Mouse (Mus musculus) embryonic facial prominence, embryonic 10.5 days (tissue): Measurements from ENCODE around the gene Rbfox3. TPM values are rescaled to one million over a fixed set of nuclear protein-coding genes. Genes with fewer than 3 reads are reported as not detected.

Source experiments
- DNase-seq: peaks from one replicate; pipeline ENCODE4 v3.0.0-alpha.2; 2017; ENCODE audit warnings: low spot score
- H3K27ac ChIP-seq: fragments of 300-500 bp; sonication (generic); replicated peaks from 2 replicates; pipeline ENCODE4 v1.5.1; 2016; ENCODE audit warnings: mild to moderate bottlenecking
- H3K27me3 ChIP-seq: fragments of 300-500 bp; sonication (generic); replicated peaks from 2 replicates; pipeline ENCODE4 v1.6.1; 2016; ENCODE audit warnings: low read depth, mild to moderate bottlenecking; ENCODE audit not compliant: poor library complexity, severe bottlenecking
- H3K36me3 ChIP-seq: fragments of 300-500 bp; sonication (generic); replicated peaks from 2 replicates; pipeline ENCODE4 v1.6.1; 2016; ENCODE audit warnings: mild to moderate bottlenecking, moderate library complexity
- H3K4me1 ChIP-seq: fragments of 300-500 bp; sonication (generic); 2 replicates; pipeline ENCODE4 v1.6.1; 2016
- H3K4me3 ChIP-seq: fragments of 300-500 bp; sonication (generic); 2 replicates; pipeline ENCODE4 v1.5.1; 2016; ENCODE audit warnings: mild to moderate bottlenecking, moderate library complexity
- H3K9me3 ChIP-seq: fragments of 300-500 bp; sonication (generic); 2 replicates; pipeline ENCODE4 v1.6.1; 2016; ENCODE audit warnings: mild to moderate bottlenecking
- WGBS: fragments of 180-500 bp; shearing (Covaris S2); methylation state at CpG from one replicate; pipeline ENCODE4 v1.1.7; 2016; 5-methylcytosine and 5-hydroxymethylcytosine counted together
- polyA plus RNA-seq: library from polyadenylated mRNA; unstranded; fragments of >200 nt; fragmentation: Nextera tagmentation; extraction: Ambion mirVana; gene quantifications from 2 replicates; pipeline ENCODE4 v1.2.1, GENCODE M21; 2016

The Rbfox3 gene
- polyA plus RNA-seq, 1 experiment from 2014 or later: 2.3 TPM

- Histone ChIP-seq H3K9me3 (no peaks in the 10 kb centered on the region), H3K4me1 (0 out of 2 replicates have a peak, but pooled peaks cover 2% of the 10 kb centered on the region), H3K27ac (no peak overlapping the region), H3K27me3 (no peaks in the 10 kb centered on the region), H3K36me3 (no peaks in the 10 kb centered on the region), H3K4me3 (no peak overlapping the region)
- WGBS: 86% methylated on average over 26 of the region's 26 CpGs
- no peak for DNase-seq
Observed at GRCm38 (mm10) chr11:118714601-118715524, 196.5 kb downstream of the Rbfox3 start.

DNA sequence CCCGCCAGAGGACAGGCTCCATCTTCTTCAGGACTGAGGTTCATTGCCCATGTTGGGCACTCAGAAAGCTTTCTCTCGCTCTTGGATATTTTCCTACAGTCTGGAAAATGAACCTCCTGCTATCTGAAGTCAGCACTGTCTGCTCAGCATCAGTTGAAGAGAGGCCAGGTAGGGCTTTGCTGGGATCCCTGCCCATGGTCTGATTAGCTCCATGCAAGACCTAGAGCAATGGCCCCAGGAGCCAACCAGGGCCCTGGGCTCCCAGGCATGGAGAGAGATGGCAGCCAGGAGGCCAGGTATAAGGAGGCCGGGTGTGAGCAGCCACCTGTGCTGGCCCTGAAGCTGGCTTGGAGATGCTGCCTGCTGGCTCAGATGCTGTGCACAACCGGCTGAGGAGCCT, 198.6 kb downstream of the Rbfox3 start:
- Histone ChIP-seq H3K27ac (no peak overlapping the region), H3K9me3 (peaks cover 4% of the 10 kb centered on the region; the same call in 1 of the 2 replicates), H3K27me3 (no peaks in the 10 kb centered on the region), H3K4me1 (0 out of 2 replicates have a peak, but pooled peaks cover 2% of the 10 kb centered on the region), H3K4me3 (no peak overlapping the region), H3K36me3 (no peaks in the 10 kb centered on the region)
- DNase-seq: no peak
- 81% methylated on average over 4 of the region's 4 CpGs for WGBS

DNA sequence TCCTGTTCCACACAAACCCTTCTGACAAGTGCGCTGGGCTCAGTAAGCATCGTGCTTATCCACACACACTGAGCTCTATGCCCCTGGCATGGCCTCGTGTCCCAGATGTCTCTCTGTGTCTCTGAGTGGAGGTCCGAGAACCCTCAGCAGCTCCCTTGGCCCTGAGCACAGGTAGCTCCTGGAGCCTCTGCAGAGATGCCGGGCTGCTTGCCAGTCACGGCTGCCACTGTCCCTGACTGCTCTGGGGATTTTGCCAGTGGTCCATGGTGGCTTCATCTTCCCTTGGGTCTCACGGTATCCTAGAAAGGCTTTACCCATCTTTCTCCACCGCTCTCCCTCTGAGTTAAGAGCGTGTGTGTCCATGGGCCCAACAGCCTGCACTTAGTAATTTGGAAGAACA, 199.3 kb downstream of the Rbfox3 start:
- no peak overlapping the region for H3K4me3 ChIP-seq
- H3K9me3 ChIP-seq: peaks cover 4% of the 10 kb centered on the region; the same call in 1 of the 2 replicates
- H3K36me3 ChIP-seq: no peaks in the 10 kb centered on the region
- 84% methylated on average over 9 of the region's 9 CpGs for WGBS
- 0 out of 2 replicates have a peak, but pooled peaks cover 2% of the 10 kb centered on the region for H3K4me1 ChIP-seq
- H3K27ac ChIP-seq: no peak overlapping the region
- H3K27me3 ChIP-seq: no peaks in the 10 kb centered on the region
- no peak for DNase-seq

DNA sequence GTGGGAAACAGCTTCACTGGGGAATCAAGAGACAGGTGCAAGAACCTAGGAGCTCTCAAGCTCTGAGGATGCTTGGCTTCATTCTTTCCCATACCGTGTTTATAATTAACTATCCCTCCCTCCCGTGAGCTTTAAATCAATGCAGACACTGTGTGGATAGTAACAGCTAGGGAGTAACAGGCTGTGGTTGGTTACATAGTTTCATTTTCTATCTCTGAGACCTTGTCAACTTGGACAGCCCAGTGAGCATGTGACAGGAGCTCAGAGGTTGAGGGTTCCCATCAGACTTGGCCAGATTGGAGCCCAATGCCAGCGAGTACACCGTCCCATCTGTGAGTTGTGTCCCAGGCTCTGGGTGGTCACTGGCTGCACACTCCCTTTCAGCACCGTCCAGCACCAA, 201.4 kb downstream of the Rbfox3 start:
- no peak for DNase-seq
- Histone ChIP-seq H3K4me3 (no peak overlapping the region), H3K4me1 (0 out of 2 replicates have a peak, but pooled peaks cover 2% of the 10 kb centered on the region), H3K27ac (no peak overlapping the region), H3K27me3 (no peaks in the 10 kb centered on the region), H3K36me3 (no peaks in the 10 kb centered on the region), H3K9me3 (peaks cover 4% of the 10 kb centered on the region; the same call in 1 of the 2 replicates)
- 86% methylated on average over 5 of the region's 5 CpGs for WGBS

DNA sequence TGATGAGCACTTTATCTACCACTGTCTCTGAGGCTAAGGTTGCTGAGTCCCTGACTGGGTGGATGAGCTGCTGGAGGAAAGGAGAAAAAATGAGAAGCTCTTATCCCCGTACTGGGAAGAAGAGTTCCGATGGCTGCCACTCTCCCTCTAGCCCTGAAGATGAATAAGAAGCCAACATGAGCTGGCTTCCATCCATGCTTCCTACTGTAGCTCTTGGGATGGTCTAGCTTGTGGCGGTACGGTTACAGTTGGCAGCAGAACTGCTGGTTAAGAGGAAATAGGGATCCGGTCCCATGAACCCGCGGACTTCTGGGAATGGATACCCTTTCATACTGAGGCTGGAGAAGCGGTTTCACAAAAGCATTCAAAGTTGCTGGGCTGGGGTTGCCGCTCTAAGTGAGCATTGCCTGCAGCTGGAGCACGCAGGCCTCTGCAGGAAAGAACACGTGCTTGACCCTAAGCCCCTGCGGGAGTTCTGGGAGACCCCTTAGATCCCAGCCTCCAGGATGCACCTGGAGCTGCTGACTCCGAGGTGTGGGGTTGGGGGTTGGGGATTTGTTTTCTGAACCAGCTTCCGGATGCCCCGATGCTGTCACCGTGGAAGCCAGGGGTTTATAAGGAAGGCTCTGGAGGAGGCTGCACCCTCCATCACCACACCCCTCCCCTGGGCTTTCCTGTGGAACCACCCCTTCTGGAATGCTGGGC, 215.0 kb downstream of the Rbfox3 start:
- 60% methylated on average over 16 of the region's 16 CpGs for WGBS
- Histone ChIP-seq H3K4me1 (peaks cover 23% of the 10 kb centered on the region), H3K36me3 (no peaks in the 10 kb centered on the region), H3K9me3 (no peaks in the 10 kb centered on the region), H3K27me3 (no peaks in the 10 kb centered on the region), H3K27ac (0 out of 2 replicates have a peak overlapping the region, but pooled peaks have one; percentile 15), H3K4me3 (no peak overlapping the region)
- DNase-seq: peak; percentile 34

DNA sequence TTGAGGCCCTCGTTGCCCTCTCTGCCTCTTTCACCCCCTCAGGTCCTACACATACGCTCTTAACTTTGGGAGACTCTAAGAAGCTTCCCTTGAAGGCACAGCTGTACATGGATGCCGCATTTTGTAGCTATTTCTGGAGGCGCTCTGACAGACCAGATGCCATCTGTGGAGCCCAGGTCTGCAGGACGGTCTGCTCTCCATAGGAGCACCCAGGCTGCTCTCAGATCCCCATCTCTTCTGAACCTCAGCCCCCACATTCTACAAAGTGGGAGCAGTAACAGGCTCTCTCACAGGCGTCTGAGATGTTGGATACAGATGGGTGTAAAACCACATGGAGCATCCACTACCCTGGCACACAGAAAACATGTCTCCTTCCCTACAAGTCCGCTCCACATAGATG, 218.1 kb downstream of the Rbfox3 start:
- H3K4me1 ChIP-seq: peaks cover 23% of the 10 kb centered on the region
- no peak overlapping the region for H3K4me3 ChIP-seq
- DNase-seq: no peak
- no peaks in the 10 kb centered on the region for H3K36me3 ChIP-seq
- H3K27me3 ChIP-seq: peaks cover 2% of the 10 kb centered on the region; the same call in 1 of the 2 replicates
- no peak overlapping the region for H3K27ac ChIP-seq
- no peaks in the 10 kb centered on the region for H3K9me3 ChIP-seq
- WGBS: 90% methylated on average over 7 of the region's 7 CpGs

- 84% methylated on average over 8 of the region's 8 CpGs for WGBS
- no peak for DNase-seq
- H3K9me3 ChIP-seq: no peaks in the 10 kb centered on the region
- H3K27ac ChIP-seq: no peak overlapping the region
- peaks cover 2% of the 10 kb centered on the region; the same call in 1 of the 2 replicates for H3K4me1 ChIP-seq
- H3K27me3 ChIP-seq: peaks cover 5% of the 10 kb centered on the region; the same call in 1 of the 2 replicates
- H3K4me3 ChIP-seq: no peak overlapping the region
- H3K36me3 ChIP-seq: no peaks in the 10 kb centered on the region
Observed at GRCm38 (mm10) chr11:118690262-118690661, 221.1 kb downstream of the Rbfox3 start.

GRCm38 (mm10) chr11:118685397-118685796, 226.0 kb downstream of the Rbfox3 start:
- Histone ChIP-seq H3K4me3 (no peak overlapping the region), H3K27ac (no peak overlapping the region), H3K27me3 (peaks cover 17% of the 10 kb centered on the region), H3K9me3 (no peaks in the 10 kb centered on the region), H3K36me3 (no peaks in the 10 kb centered on the region), H3K4me1 (no peaks in the 10 kb centered on the region)
- 13% methylated on average over 16 of the region's 16 CpGs for WGBS
- peak; percentile 79 for DNase-seq

GRCm38 (mm10) chr11:118684665-118685064, 226.7 kb downstream of the Rbfox3 start:
- WGBS: 83% methylated on average over 4 of the region's 4 CpGs
- peaks cover 21% of the 10 kb centered on the region for H3K27me3 ChIP-seq
- H3K4me3 ChIP-seq: no peak overlapping the region
- no peaks in the 10 kb centered on the region for H3K36me3 ChIP-seq
- no peak for DNase-seq
- no peak overlapping the region for H3K27ac ChIP-seq
- no peaks in the 10 kb centered on the region for H3K9me3 ChIP-seq
- H3K4me1 ChIP-seq: peaks cover 4% of the 10 kb centered on the region

DNA sequence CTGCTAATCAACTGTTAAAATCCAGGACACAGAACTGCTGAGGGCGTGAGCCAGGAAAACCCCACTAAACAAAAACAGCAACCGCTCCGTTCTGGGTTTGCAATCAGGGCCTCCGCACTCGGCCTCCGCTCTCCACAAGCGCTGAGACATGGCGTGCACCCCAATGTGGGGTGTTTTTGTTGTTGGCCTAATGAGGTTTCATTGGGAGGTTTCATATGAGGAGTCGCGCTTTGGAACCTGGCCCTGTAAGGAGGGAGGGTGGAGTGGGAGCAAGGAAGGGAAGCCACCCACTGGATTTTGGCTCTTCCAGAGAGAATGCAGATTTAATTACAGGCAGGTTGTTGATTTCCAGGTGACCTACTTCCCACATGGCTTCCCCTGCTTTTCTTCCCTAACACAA, 230.7 kb downstream of the Rbfox3 start:
- H3K27me3 ChIP-seq: peaks cover 32% of the 10 kb centered on the region
- H3K36me3 ChIP-seq: no peaks in the 10 kb centered on the region
- no peak overlapping the region for H3K27ac ChIP-seq
- no peaks in the 10 kb centered on the region for H3K9me3 ChIP-seq
- H3K4me3 ChIP-seq: no peak overlapping the region
- DNase-seq: no peak
- 85% methylated on average over 10 of the region's 10 CpGs for WGBS
- peaks cover 5% of the 10 kb centered on the region for H3K4me1 ChIP-seq

DNA sequence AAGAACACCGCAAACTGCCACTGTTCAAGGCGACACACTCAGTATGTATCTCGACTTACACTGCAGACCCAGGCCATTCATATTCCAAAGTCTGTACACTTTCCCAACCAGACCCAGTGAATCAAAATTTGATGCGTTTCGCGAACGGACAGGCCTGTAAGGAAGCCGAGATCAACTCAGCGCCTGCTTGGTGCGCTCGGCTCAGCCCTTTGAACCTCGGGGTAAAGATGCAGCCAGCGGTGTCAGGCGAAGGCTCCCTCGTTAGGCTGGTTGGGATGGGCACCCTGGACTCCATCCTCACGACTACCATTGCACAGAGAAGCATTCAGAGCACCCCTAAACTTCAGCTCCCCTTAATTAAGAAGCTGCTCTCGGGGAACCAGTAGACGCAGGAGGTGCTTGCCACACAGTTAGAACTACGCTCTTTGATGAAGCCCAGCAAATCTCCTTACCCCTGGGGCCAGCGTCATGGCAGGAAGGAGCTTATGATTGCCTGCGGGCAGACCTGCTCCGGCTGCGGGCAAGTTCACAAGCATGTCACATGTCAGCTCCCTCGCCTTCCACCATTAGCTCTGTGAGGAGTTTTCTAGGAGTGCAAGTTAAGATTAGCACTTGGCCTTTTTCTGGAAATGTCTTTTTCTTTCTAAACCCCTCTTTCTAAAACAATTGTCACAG, 231.5 kb downstream of the Rbfox3 start:
- H3K4me1 ChIP-seq: peaks cover 5% of the 10 kb centered on the region
- no peak for DNase-seq
- H3K27me3 ChIP-seq: peaks cover 29% of the 10 kb centered on the region
- no peaks in the 10 kb centered on the region for H3K9me3 ChIP-seq
- H3K36me3 ChIP-seq: no peaks in the 10 kb centered on the region
- no peak overlapping the region for H3K4me3 ChIP-seq
- 74% methylated on average over 24 of the region's 24 CpGs for WGBS
- no peak overlapping the region for H3K27ac ChIP-seq

- H3K4me1 ChIP-seq: peaks cover 5% of the 10 kb centered on the region
- H3K4me3 ChIP-seq: no peak overlapping the region
- H3K27ac ChIP-seq: no peak overlapping the region
- 33% methylated on average over 20 of the region's 20 CpGs for WGBS
- peaks cover 23% of the 10 kb centered on the region for H3K27me3 ChIP-seq
- no peak for DNase-seq
- no peaks in the 10 kb centered on the region for H3K36me3 ChIP-seq
- H3K9me3 ChIP-seq: no peaks in the 10 kb centered on the region
Observed at GRCm38 (mm10) chr11:118678515-118679104, 232.8 kb downstream of the Rbfox3 start.
